Mouse (Mus musculus) C2C12 (cell line): ENCODE data around the gene Hopx. TPM values are rescaled to one million over a fixed set of nuclear protein-coding genes. Genes with fewer than 3 reads are reported as not detected.

Source experiments
- H3K27me3 ChIP-seq: one replicate; pipeline ENCODE4 v1.6.1; 2011; ENCODE audit not compliant: control insufficient read depth, insufficient read depth, insufficient read length
- H3K36me3 ChIP-seq: one replicate; pipeline ENCODE4 v1.6.1; 2011; ENCODE audit not compliant: control insufficient read depth, insufficient read depth
- H3K4me3 ChIP-seq: one replicate; pipeline ENCODE4 v1.5.1; 2011; ENCODE audit warnings: mild to moderate bottlenecking, control low read depth; ENCODE audit not compliant: poor library complexity, insufficient read depth, severe bottlenecking
- H3K79me2 ChIP-seq: one replicate; pipeline ENCODE4 v1.6.1; 2011; ENCODE audit not compliant: control insufficient read depth, insufficient read depth
- H3K79me3 ChIP-seq: one replicate; pipeline ENCODE4 v1.6.1; 2011; ENCODE audit warnings: low read depth, control low read depth
- H3ac ChIP-seq: one replicate; pipeline ENCODE3; 2011; ENCODE audit warnings: low read depth; ENCODE audit not compliant: control insufficient read depth, insufficient read length
- CEBPB ChIP-seq: IDR thresholded peaks from one replicate; pipeline ENCODE4 v1.6.1; 2011; ENCODE audit warnings: low read depth, mild to moderate bottlenecking, control low read depth, moderate library complexity
- CTCF ChIP-seq: IDR thresholded peaks from one replicate; pipeline ENCODE4 v1.5.1; 2011; ENCODE audit not compliant: control insufficient read depth, insufficient read depth, insufficient read length
- FOSL1 ChIP-seq: IDR thresholded peaks from one replicate; pipeline ENCODE4 v1.8.0; 2011; ENCODE audit warnings: mild to moderate bottlenecking, low read length; ENCODE audit not compliant: poor library complexity, insufficient read depth, severe bottlenecking
- MAX ChIP-seq: IDR thresholded peaks from one replicate; pipeline ENCODE4 v1.6.1; 2011; ENCODE audit warnings: mild to moderate bottlenecking, control low read depth
- MYOD1 ChIP-seq: IDR thresholded peaks from one replicate; pipeline ENCODE4 v1.6.1; 2011; ENCODE audit warnings: low read depth; ENCODE audit not compliant: control insufficient read depth, insufficient read length
- MYOG ChIP-seq: IDR thresholded peaks from one replicate; pipeline ENCODE4 v1.6.1; 2011; ENCODE audit not compliant: control insufficient read depth, insufficient read length; ENCODE audit errors: extremely low read depth
- USF1 ChIP-seq: IDR thresholded peaks from one replicate; pipeline ENCODE4 v1.6.1; 2011; ENCODE audit warnings: low read depth, mild to moderate bottlenecking, control low read depth, moderate library complexity
- polyA plus RNA-seq: library from polyadenylated mRNA; unstranded; fragments of >200 nt; fragmentation: generic; extraction: Trizol; gene quantifications from one replicate; pipeline ENCODE4 v1.2.1, GENCODE M21; 2012; ENCODE audit warnings: missing spikeins

Hopx gene
- polyA plus RNA-seq, 1 experiment = 0.15 TPM

- no peaks in the 10 kb centered on the region for H3K27me3 ChIP-seq
- TF ChIP-seq USF1 (no peak), CEBPB (no peak), MYOG (no peak), MAX (no peak), MYOD1 (no peak), FOSL1 (no peak), CTCF (no peak)
- no peaks in the 10 kb centered on the region for H3K79me3 ChIP-seq
- H3ac ChIP-seq = no peak overlapping the region
- H3K4me3 ChIP-seq = no peak overlapping the region
- no peaks in the 10 kb centered on the region for H3K36me3 ChIP-seq
- H3K79me2 ChIP-seq = no peaks in the 10 kb centered on the region
These were observed 28.4 kb downstream of the Hopx start for GRCm38 (mm10) chr5:77086541-77086940.

GRCm38 (mm10) chr5:77085753-77086450 is 29.0 kb downstream of the Hopx start:
- H3K27me3 ChIP-seq = no peaks in the 10 kb centered on the region
- no peak overlapping the region for H3K4me3 ChIP-seq
- TF ChIP-seq FOSL1 (no peak), USF1 (peak; percentile 17)

GRCm38 (mm10) chr5:77084418-77084817 is 30.5 kb downstream of the Hopx start:
- no peaks in the 10 kb centered on the region for H3K79me2 ChIP-seq
- TF ChIP-seq MAX = no peak
- no peak for TF ChIP-seq MYOD1
- TF ChIP-seq CTCF = no peak
- no peak for TF ChIP-seq USF1
- no peak for TF ChIP-seq CEBPB
- no peak for TF ChIP-seq MYOG
- TF ChIP-seq FOSL1 = no peak
- no peaks in the 10 kb centered on the region for H3K79me3 ChIP-seq
- no peak overlapping the region for H3ac ChIP-seq
- H3K4me3 ChIP-seq = no peak overlapping the region
- no peaks in the 10 kb centered on the region for H3K27me3 ChIP-seq
- no peaks in the 10 kb centered on the region for H3K36me3 ChIP-seq

More at GRCm38 (mm10) chr5:77085753-77086450, 29.0 kb downstream of the Hopx start:
- Histone ChIP-seq H3K79me3 (no peaks in the 10 kb centered on the region), H3K36me3 (no peaks in the 10 kb centered on the region), H3K79me2 (no peaks in the 10 kb centered on the region), H3ac (no peak overlapping the region)

- TF ChIP-seq CEBPB (no peak), MYOD1 (no peak), CTCF (no peak), MYOG (no peak), USF1 (no peak), FOSL1 (no peak), MAX (no peak)
- no peak overlapping the region for H3ac ChIP-seq
- no peaks in the 10 kb centered on the region for H3K79me3 ChIP-seq
- no peaks in the 10 kb centered on the region for H3K36me3 ChIP-seq
- H3K79me2 ChIP-seq = no peaks in the 10 kb centered on the region
- H3K27me3 ChIP-seq = no peaks in the 10 kb centered on the region
- no peak overlapping the region for H3K4me3 ChIP-seq
These were observed 32.2 kb downstream of the Hopx start for GRCm38 (mm10) chr5:77082735-77083134.

- Histone ChIP-seq H3K4me3 (no peak overlapping the region), H3K36me3 (no peaks in the 10 kb centered on the region), H3ac (no peak overlapping the region), H3K79me3 (no peaks in the 10 kb centered on the region), H3K27me3 (no peaks in the 10 kb centered on the region), H3K79me2 (no peaks in the 10 kb centered on the region)
- no peak for TF ChIP-seq MYOD1
- no peak for TF ChIP-seq CTCF
- no peak for TF ChIP-seq MYOG
- no peak for TF ChIP-seq FOSL1
- no peak for TF ChIP-seq MAX
- no peak for TF ChIP-seq USF1
- TF ChIP-seq CEBPB = no peak
These were observed 34.2 kb downstream of the Hopx start for GRCm38 (mm10) chr5:77080761-77081160.

- Histone ChIP-seq H3K79me3 (no peaks in the 10 kb centered on the region), H3K79me2 (no peaks in the 10 kb centered on the region), H3K36me3 (no peaks in the 10 kb centered on the region), H3ac (no peak overlapping the region), H3K27me3 (no peaks in the 10 kb centered on the region), H3K4me3 (no peak overlapping the region)
- no peak for TF ChIP-seq USF1
- TF ChIP-seq FOSL1 = no peak
- no peak for TF ChIP-seq MAX
- no peak for TF ChIP-seq CEBPB
- no peak for TF ChIP-seq CTCF
- no peak for TF ChIP-seq MYOD1
- no peak for TF ChIP-seq MYOG
These were observed 39.0 kb downstream of the Hopx start for GRCm38 (mm10) chr5:77075951-77076350.
